Mouse (Mus musculus): ENCODE measurements at regions not wholly inside any gene's neighbourhood (a gene's known extent, or its start where the extent isn't known, plus 50 kb on each side); places are given as distances from the start of the nearest gene placed in this dataset.

GRCm38 (mm10) chr12:27849537-27849936, 507.2 kb upstream of the Sox11 start:
- no peak overlapping the region for H3K27ac ChIP-seq (ENCODE audit: insufficient read depth, low read depth, low read length)
- TF ChIP-seq CTCF (IDR thresholded peaks at IDR 0.05; ENCODE audit: low read depth, low read length) = no peak
- no peak for TF ChIP-seq POLR2A (IDR thresholded peaks at IDR 0.05; ENCODE audit: borderline replicate concordance, low read depth, low read length)
- H3K4me1 ChIP-seq (ENCODE audit: control insufficient read depth, insufficient read depth, low read length) = no peaks in the 10 kb centered on the region
- no peak overlapping the region for H3K4me3 ChIP-seq (ENCODE audit: insufficient read depth, low read length)

GRCm38 (mm10) chr12:27849099-27849498, 506.7 kb upstream of the Sox11 start:
- Histone ChIP-seq H3K4me3 (ENCODE audit: insufficient read depth, low read length) (no peak overlapping the region), H3K27ac (ENCODE audit: insufficient read depth, low read depth, low read length) (no peak overlapping the region), H3K4me1 (ENCODE audit: control insufficient read depth, insufficient read depth, low read length) (no peaks in the 10 kb centered on the region)
- TF ChIP-seq CTCF (IDR thresholded peaks at IDR 0.05; ENCODE audit: low read depth, low read length) (no peak), POLR2A (IDR thresholded peaks at IDR 0.05; ENCODE audit: borderline replicate concordance, low read depth, low read length) (no peak)

GRCm38 (mm10) chr12:27848141-27848540, 505.8 kb upstream of the Sox11 start:
- Histone ChIP-seq H3K27ac (ENCODE audit: insufficient read depth, low read depth, low read length) (no peak overlapping the region), H3K4me1 (ENCODE audit: control insufficient read depth, insufficient read depth, low read length) (no peaks in the 10 kb centered on the region), H3K4me3 (ENCODE audit: insufficient read depth, low read length) (no peak overlapping the region)
- TF ChIP-seq POLR2A (IDR thresholded peaks at IDR 0.05; ENCODE audit: borderline replicate concordance, low read depth, low read length) = no peak
- TF ChIP-seq CTCF (IDR thresholded peaks at IDR 0.05; ENCODE audit: low read depth, low read length) = no peak

DNA sequence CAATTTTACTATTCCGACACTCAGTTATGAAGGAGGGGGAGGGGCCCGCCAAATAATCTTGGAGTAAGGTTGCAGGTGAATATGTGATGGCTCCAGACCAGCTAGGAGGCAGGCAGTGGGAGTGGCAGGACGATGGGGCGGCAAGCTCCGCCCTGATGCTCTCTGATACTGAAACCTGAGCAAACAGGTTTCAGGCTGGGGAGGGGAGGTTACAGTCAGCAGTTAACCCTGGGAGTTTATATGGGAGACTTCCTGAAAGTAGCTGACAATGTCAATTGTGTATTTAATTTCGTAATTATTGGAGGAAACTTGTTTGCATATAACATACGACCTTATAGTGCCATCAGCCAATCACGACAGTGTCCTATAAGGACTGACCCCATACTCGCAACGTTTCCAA, 505.0 kb upstream of the Sox11 start:
- Histone ChIP-seq H3K4me1 (ENCODE audit: control insufficient read depth, insufficient read depth, low read length) (no peaks in the 10 kb centered on the region), H3K27ac (ENCODE audit: insufficient read depth, low read depth, low read length) (no peak overlapping the region), H3K4me3 (ENCODE audit: insufficient read depth, low read length) (no peak overlapping the region)
- TF ChIP-seq POLR2A (IDR thresholded peaks at IDR 0.05; ENCODE audit: borderline replicate concordance, low read depth, low read length) (no peak), CTCF (IDR thresholded peaks at IDR 0.05; ENCODE audit: low read depth, low read length) (no peak)

- no peak for TF ChIP-seq CTCF (IDR thresholded peaks at IDR 0.05; ENCODE audit: low read depth, low read length)
- no peak for TF ChIP-seq POLR2A (IDR thresholded peaks at IDR 0.05; ENCODE audit: borderline replicate concordance, low read depth, low read length)
- no peaks in the 10 kb centered on the region for H3K4me1 ChIP-seq (ENCODE audit: control insufficient read depth, insufficient read depth, low read length)
- no peak overlapping the region for H3K27ac ChIP-seq (ENCODE audit: insufficient read depth, low read depth, low read length)
- H3K4me3 ChIP-seq (ENCODE audit: insufficient read depth, low read length) = no peak overlapping the region
Observed at GRCm38 (mm10) chr12:27844958-27845357, 502.6 kb upstream of the Sox11 start.

- H3K27ac ChIP-seq (ENCODE audit: insufficient read depth, low read depth, low read length) = no peak overlapping the region
- TF ChIP-seq POLR2A (IDR thresholded peaks at IDR 0.05; ENCODE audit: borderline replicate concordance, low read depth, low read length) (no peak), CTCF (IDR thresholded peaks at IDR 0.05; ENCODE audit: low read depth, low read length) (no peak)
- H3K4me1 ChIP-seq (ENCODE audit: control insufficient read depth, insufficient read depth, low read length) = no peaks in the 10 kb centered on the region
- no peak overlapping the region for H3K4me3 ChIP-seq (ENCODE audit: insufficient read depth, low read length)
Observed at GRCm38 (mm10) chr12:27838955-27839354, 496.6 kb upstream of the Sox11 start.

DNA sequence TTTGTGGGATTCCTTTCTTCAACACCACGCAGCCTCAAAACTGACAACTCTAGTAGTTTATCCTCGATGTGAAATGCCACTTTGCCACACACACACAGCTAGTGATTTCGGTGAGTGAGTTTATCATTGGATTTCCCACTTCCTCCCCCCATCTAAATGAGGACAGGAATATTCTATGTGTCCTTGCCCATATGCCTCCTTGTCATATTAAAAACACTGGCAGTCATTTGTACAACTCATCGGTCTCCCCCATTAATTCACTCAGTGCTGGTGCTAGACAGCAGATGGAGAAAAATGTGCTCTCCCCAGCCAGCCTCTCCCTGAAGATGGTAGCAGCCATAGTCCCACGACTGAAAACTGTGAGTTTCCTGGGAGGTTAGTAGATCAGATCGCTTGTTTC, 496.0 kb upstream of the Sox11 start:
- no peak overlapping the region for H3K4me3 ChIP-seq (ENCODE audit: insufficient read depth, low read length)
- TF ChIP-seq CTCF (IDR thresholded peaks at IDR 0.05; ENCODE audit: low read depth, low read length) (no peak), POLR2A (IDR thresholded peaks at IDR 0.05; ENCODE audit: borderline replicate concordance, low read depth, low read length) (no peak)
- no peak overlapping the region for H3K27ac ChIP-seq (ENCODE audit: insufficient read depth, low read depth, low read length)
- H3K4me1 ChIP-seq (ENCODE audit: control insufficient read depth, insufficient read depth, low read length) = no peaks in the 10 kb centered on the region

DNA sequence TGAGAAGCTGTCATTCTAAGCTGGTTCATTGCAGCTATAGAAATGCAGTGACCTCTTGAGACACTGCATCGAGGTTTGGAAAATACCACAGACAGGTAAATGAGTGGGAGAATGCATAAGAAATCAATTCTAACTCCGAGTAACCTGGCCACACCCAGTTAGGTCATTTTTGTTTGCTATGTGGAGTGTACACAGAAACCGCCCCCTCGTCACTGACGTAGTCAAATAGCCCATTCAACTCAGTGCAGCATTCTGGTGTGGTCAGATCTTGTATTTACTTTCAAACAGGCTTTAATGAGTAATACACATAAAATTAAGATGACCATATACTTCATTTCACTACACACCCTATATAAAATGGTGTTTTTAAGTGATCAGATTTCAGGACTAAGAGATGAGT, 483.8 kb upstream of the Sox11 start:
- Histone ChIP-seq H3K4me1 (ENCODE audit: control insufficient read depth, insufficient read depth, low read length) (no peaks in the 10 kb centered on the region), H3K27ac (ENCODE audit: insufficient read depth, low read depth, low read length) (no peak overlapping the region), H3K4me3 (ENCODE audit: insufficient read depth, low read length) (no peak overlapping the region)
- TF ChIP-seq POLR2A (IDR thresholded peaks at IDR 0.05; ENCODE audit: borderline replicate concordance, low read depth, low read length) (no peak), CTCF (IDR thresholded peaks at IDR 0.05; ENCODE audit: low read depth, low read length) (no peak)

DNA sequence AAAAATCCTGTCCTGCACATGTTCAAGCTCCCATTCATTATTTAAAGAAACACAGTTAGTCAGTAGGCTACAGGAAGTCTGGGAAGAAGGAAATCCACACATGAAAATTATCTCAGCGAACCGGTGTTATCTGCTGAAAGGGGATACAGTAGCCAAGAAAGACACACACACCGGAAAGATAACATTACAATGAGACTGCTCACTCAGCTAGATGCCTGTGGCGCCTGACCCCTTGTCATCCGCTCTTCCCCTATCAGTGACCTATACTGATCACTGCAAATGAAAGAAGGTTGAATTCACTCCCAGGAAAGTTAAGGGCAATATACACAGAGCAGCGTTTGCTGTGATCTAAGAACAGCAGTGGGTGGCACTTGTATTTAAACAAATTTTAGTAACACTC, 481.0 kb upstream of the Sox11 start:
- TF ChIP-seq CTCF (IDR thresholded peaks at IDR 0.05; ENCODE audit: low read depth, low read length) = no peak
- TF ChIP-seq POLR2A (IDR thresholded peaks at IDR 0.05; ENCODE audit: borderline replicate concordance, low read depth, low read length) = no peak
- Histone ChIP-seq H3K4me1 (ENCODE audit: control insufficient read depth, insufficient read depth, low read length) (no peaks in the 10 kb centered on the region), H3K4me3 (ENCODE audit: insufficient read depth, low read length) (no peak overlapping the region), H3K27ac (ENCODE audit: insufficient read depth, low read depth, low read length) (no peak overlapping the region)

GRCm38 (mm10) chr12:27796642-27797041, 454.3 kb upstream of the Sox11 start:
- Histone ChIP-seq H3K4me1 (ENCODE audit: control insufficient read depth, insufficient read depth, low read length) (no peaks in the 10 kb centered on the region), H3K27ac (ENCODE audit: insufficient read depth, low read depth, low read length) (no peak overlapping the region), H3K4me3 (ENCODE audit: insufficient read depth, low read length) (no peak overlapping the region)
- TF ChIP-seq CTCF (IDR thresholded peaks at IDR 0.05; ENCODE audit: low read depth, low read length) (no peak), POLR2A (IDR thresholded peaks at IDR 0.05; ENCODE audit: borderline replicate concordance, low read depth, low read length) (no peak)

GRCm38 (mm10) chr12:27786716-27787291, 444.4 kb upstream of the Sox11 start:
- no peak for TF ChIP-seq POLR2A (IDR thresholded peaks at IDR 0.05; ENCODE audit: borderline replicate concordance, low read depth, low read length)
- no peak for TF ChIP-seq CTCF (IDR thresholded peaks at IDR 0.05; ENCODE audit: low read depth, low read length)
- Histone ChIP-seq H3K4me1 (ENCODE audit: control insufficient read depth, insufficient read depth, low read length) (no peaks in the 10 kb centered on the region), H3K27ac (ENCODE audit: insufficient read depth, low read depth, low read length) (no peak overlapping the region), H3K4me3 (ENCODE audit: insufficient read depth, low read length) (no peak overlapping the region)

All from bone marrow macrophage, adult 2 months (primary cell).